Mouse (Mus musculus) macrophage (primary cell): ENCODE results near the gene Lrrc8d. TPM values are rescaled to one million over a fixed set of nuclear protein-coding genes. Genes with fewer than 3 reads are reported as not detected.

Experiments used
- H3K27ac ChIP-seq: fragments of 350-480 bp; formaldehyde crosslinking; 2 replicates; pipeline ENCODE4 v1.9.0; 2021
- H3K36me3 ChIP-seq: fragments of 350-480 bp; formaldehyde crosslinking; 2 replicates; pipeline ENCODE4 v1.9.0; 2021; ENCODE audit errors: inconsistent target
- H3K4me3 ChIP-seq: fragments of 350-480 bp; formaldehyde crosslinking; 2 replicates; pipeline ENCODE4 v1.9.0; 2021; ENCODE audit errors: inconsistent target
- H3K79me2 ChIP-seq: fragments of 350-480 bp; formaldehyde crosslinking; 2 replicates; pipeline ENCODE4 v1.9.0; 2021; ENCODE audit errors: inconsistent target
- WGBS: methylation state at CpG from one replicate; pipeline ENCODE4 v1.1.7; 2026; ENCODE audit warnings: inconsistent platforms; ENCODE audit not compliant: missing documents; 5-methylcytosine and 5-hydroxymethylcytosine counted together
- polyA plus RNA-seq: library from polyadenylated mRNA; stranded (reverse); fragments of 250-400 nt; gene quantifications from 3 replicates; pipeline ENCODE4 v1.2.4, GENCODE M21; 2018; ENCODE audit warnings: inconsistent platforms

Gene Lrrc8d
- polyA plus RNA-seq, 1 experiment from 2014 or later, result 50.7 TPM

DNA sequence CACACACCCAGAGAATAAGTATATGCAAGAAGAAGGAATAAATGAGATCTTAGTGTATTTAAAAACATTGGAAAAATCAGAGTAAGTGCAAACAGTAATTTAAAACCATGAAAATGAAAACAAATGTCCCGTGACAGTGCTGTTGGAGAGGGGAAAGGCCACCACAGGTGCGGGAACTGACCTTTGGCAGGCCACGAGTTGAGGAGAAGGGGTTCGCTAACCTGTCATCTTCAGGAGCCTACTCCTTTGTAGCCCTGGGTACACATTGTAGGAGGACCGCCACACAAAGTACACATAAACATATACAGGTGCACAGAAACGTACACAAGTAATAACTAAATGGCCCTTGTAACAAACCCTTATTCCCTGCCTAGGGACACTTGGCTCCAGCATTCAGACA lies 55.7 kb downstream of the Lrrc8d start:
- H3K79me2 ChIP-seq, result peaks cover 100% of the 10 kb centered on the region
- H3K27ac ChIP-seq, result no peak overlapping the region
- H3K36me3 ChIP-seq, result 0 out of 2 replicates have a peak, but pooled peaks cover 4% of the 10 kb centered on the region
- no peak overlapping the region for H3K4me3 ChIP-seq
- 100% methylated on average over 3 of the region's 6 CpGs for WGBS

DNA sequence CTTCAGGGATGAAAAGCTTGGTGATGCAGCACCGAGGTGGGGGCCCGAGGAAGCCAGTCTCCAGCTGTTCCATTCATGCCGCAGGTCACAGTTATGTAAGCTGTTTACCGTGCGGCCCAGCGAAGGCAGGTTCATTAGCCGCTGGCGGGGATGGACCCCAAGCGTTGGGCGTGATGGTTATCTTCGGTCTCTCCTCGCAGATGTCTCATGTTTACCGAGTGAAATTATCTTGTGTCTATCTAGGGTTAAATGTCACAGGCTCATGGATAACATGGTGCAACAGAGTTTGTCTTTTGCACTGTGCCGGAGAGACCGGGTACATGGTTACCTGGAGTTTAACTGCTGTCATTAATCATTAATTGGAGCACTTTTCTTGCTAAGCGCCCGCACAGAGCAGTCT lies 58.2 kb downstream of the Lrrc8d start:
- WGBS, result 95% methylated on average over 17 of the region's 17 CpGs
- Histone ChIP-seq H3K79me2 (peaks cover 100% of the 10 kb centered on the region), H3K4me3 (no peak overlapping the region), H3K27ac (no peak overlapping the region), H3K36me3 (0 out of 2 replicates have a peak, but pooled peaks cover 4% of the 10 kb centered on the region)

DNA sequence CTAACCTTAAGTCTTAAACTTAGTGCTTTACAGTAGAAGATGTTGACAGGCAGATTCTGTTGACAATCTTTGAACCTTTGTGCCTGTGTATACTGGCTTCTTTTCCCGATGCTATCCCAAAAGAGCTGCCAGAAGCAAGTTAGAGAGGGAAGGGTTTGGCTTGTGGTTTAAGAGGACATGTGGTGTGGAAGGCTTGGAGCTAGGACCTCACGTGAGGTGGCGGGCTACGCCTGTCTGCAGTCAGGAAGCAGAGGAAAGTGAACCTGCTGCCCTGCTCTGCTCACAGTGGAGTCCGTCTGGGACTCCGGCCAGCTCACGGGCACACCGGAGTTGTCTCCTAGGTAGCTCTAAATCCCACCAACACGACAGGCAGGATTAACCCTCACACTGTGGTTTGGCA lies 59.1 kb downstream of the Lrrc8d start:
- Histone ChIP-seq H3K79me2 (peaks cover 100% of the 10 kb centered on the region), H3K36me3 (0 out of 2 replicates have a peak, but pooled peaks cover 4% of the 10 kb centered on the region), H3K27ac (no peak overlapping the region), H3K4me3 (no peak overlapping the region)
- WGBS, result 85% methylated on average over 9 of the region's 9 CpGs

DNA sequence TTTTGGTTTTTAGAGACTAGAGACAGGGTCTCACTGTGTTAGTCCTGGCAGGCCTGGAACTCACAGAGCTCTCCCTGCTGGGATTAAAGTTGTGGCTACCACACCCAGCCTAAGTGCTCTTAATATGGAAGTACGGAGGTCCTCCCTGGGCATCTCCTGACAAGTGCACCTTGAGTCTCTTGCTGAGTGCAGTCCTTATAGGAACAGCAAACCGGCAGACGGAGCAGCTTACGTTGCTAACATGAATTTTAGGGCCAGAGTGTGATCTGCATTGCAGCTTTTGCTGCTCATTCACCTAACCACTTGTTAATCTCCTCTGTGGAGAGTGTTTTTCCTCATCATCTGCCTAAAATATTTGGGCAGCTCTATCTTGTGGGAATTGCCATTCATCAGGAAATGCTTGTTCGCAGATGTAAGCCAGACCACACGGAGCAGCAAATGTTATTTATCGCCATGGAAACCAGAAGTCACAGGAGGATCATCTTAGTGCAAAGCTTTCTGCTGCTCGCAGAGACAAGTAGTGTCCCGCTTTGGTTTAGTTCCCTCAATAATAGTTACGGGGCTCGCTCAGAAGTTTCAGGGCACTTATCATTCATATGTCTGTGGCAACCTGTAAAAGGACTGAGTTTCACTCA lies 62.2 kb downstream of the Lrrc8d start:
- no peak overlapping the region for H3K27ac ChIP-seq
- peaks cover 7% of the 10 kb centered on the region; the same call in 1 of the 2 replicates for H3K36me3 ChIP-seq
- no peak overlapping the region for H3K4me3 ChIP-seq
- peaks cover 100% of the 10 kb centered on the region for H3K79me2 ChIP-seq
- 92% methylated on average over 11 of the region's 11 CpGs for WGBS

DNA sequence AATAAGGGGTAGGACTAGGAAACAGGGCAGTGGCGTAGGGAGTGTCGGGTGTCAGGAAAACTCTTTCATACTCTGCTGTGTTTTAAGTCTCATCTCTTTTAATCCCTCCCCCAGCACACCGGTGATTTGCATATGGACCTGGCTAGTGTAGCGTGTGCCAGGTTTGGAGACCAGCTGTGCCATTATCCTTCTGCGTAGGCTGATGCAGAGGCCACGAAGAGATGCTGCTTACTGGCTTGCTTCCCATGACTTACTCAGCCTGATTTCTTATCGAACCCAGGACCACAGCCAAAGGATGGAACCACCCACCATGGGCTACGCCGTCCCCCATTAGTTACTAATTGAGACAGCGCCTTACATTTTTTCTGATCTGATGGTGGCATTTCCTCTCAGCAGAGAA lies 64.6 kb downstream of the Lrrc8d start:
- H3K27ac ChIP-seq, result no peak overlapping the region
- WGBS, result 95% methylated on average over 10 of the region's 10 CpGs
- H3K36me3 ChIP-seq, result peaks cover 7% of the 10 kb centered on the region; the same call in 1 of the 2 replicates
- no peak overlapping the region for H3K4me3 ChIP-seq
- H3K79me2 ChIP-seq, result peaks cover 100% of the 10 kb centered on the region

DNA sequence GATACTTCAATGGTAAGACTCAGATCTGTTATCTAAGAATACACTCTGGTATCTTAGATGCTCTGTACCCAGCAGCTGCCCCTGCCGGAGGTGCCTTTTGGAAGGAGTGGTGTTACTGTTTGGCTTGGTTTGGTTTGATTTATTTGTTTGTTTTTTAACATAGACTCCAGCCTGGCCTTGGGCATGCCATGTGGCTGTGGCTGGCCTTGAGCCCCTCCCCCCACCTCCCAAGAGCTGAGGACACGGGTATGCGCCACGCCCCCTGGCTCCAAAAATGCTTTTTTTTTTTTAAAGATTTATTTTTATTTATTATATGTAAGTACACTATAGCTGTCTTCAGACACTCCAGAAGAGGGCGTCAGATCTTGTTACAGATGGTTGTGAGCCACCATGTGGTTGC lies 65.6 kb downstream of the Lrrc8d start:
- WGBS, result 100% methylated on average over 1 of the region's 5 CpGs
- H3K79me2 ChIP-seq, result peaks cover 100% of the 10 kb centered on the region
- H3K27ac ChIP-seq, result no peak overlapping the region
- peaks cover 7% of the 10 kb centered on the region; the same call in 1 of the 2 replicates for H3K36me3 ChIP-seq
- H3K4me3 ChIP-seq, result no peak overlapping the region

DNA sequence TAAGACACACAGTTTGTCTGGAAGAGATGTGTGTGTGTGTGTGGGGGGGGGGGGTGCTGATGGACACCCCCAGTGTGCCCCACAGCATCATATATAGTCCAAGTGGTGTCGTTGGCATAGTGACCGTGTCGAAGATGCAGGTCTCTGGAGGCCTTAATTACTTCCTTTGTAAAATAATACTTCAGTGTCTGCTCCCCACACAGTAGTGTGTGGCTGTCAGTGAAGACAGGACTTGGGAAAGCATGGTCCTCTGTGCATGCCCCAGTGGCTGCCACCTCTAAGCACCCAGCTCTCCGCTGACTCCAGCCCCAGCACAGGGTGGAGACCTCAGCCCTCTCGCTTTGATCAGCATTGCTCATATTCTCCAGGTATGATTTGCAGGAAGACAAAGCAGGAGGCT lies 76.6 kb downstream of the Lrrc8d start:
- 100% methylated on average over 5 of the region's 5 CpGs for WGBS
- peaks cover 96% of the 10 kb centered on the region for H3K79me2 ChIP-seq
- no peak overlapping the region for H3K27ac ChIP-seq
- H3K4me3 ChIP-seq, result no peak overlapping the region
- H3K36me3 ChIP-seq, result no peaks in the 10 kb centered on the region

DNA sequence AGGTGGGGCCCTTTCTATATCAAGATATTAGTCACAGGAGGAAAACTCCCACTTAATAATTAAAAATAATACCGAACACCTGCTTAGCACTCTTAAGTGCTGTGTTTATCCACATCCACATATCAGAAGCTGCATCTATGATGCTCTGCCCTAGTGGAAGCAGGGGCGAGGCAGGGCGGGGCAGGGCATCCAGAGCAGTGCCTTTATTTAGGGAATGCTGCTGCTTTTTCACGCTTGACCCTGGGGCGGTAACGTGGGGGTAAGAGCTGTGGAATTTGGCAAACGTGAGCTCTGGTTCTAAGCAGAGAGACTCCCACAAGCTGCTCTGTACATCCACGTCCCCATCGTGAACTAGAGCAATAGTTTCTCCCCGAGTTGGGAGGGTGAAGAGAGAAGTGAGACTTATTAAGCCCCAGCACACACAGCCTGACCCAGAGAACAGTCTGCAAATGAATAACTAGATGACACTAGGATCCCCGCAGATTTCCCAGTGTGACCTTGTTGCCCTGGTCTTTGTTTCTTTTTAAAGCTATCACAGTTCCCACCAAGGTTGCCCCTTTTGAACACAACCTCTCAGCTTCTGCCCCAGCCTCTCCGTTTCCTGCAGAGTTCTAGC lies 77.3 kb downstream of the Lrrc8d start:
- H3K79me2 ChIP-seq, result peaks cover 96% of the 10 kb centered on the region
- no peaks in the 10 kb centered on the region for H3K36me3 ChIP-seq
- H3K4me3 ChIP-seq, result no peak overlapping the region
- 90% methylated on average over 12 of the region's 12 CpGs for WGBS
- no peak overlapping the region for H3K27ac ChIP-seq

DNA sequence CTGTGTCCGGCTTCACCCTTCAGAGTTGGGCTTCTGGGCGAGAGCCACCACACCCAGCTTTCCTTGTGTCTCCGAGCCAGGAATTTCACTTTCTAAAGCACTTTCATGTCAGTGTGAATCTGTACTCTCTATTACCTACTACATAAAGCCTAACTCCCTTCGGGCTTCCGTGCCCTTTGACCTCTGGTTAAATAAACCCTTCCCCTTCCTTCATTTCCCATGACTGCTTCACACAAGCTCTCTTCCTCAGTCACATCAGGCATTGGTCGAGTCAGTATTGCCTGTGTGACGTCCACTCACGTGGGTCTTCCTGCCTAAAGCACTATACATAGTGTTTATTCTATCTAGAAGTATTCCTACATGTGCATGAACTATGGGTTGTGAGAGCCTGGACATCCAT lies 77.9 kb downstream of the Lrrc8d start:
- 92% methylated on average over 8 of the region's 8 CpGs for WGBS
- Histone ChIP-seq H3K79me2 (peaks cover 96% of the 10 kb centered on the region), H3K36me3 (no peaks in the 10 kb centered on the region), H3K27ac (no peak overlapping the region), H3K4me3 (no peak overlapping the region)

DNA sequence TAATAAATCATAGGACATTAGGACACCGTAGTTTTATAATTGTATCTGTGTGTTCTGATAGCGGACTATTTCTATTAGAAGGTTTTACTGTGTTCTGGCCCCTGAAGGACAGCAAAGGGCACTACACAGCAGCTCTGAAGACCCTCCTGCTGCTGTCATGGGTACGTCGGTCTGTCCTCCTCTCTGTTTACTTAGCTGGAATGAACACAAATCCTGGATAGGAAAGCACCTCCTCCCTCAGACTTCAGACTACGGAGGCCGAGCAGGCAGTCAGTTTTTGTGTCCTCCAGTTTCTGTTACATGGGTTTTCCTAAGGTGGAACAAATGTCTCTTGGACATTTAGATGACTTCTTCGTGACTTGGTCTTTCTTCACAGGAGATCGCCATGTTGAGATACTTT lies 78.4 kb downstream of the Lrrc8d start:
- 97% methylated on average over 7 of the region's 8 CpGs for WGBS
- Histone ChIP-seq H3K4me3 (no peak overlapping the region), H3K79me2 (peaks cover 96% of the 10 kb centered on the region), H3K36me3 (no peaks in the 10 kb centered on the region), H3K27ac (no peak overlapping the region)

DNA sequence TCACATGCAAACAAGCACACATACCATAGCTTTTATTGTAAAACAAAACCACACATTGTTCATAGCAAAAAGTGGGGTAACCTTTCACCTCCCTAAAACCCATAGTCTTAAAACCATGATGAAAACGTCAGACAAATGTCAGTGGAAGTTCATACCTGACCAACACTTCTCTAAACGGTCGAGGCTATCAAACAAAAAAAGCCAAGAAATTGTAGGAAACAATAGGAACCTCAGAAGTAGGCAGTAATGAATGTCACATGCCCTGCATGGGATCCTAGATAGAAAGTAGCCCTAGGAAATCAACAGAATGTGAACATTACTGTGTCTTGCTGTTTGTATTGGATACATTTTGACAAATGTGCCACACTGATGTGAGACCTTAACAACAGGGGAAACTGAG lies 79.0 kb downstream of the Lrrc8d start:
- H3K4me3 ChIP-seq, result no peak overlapping the region
- no peak overlapping the region for H3K27ac ChIP-seq
- peaks cover 96% of the 10 kb centered on the region for H3K79me2 ChIP-seq
- H3K36me3 ChIP-seq, result no peaks in the 10 kb centered on the region
- 39% methylated on average over 3 of the region's 3 CpGs for WGBS

DNA sequence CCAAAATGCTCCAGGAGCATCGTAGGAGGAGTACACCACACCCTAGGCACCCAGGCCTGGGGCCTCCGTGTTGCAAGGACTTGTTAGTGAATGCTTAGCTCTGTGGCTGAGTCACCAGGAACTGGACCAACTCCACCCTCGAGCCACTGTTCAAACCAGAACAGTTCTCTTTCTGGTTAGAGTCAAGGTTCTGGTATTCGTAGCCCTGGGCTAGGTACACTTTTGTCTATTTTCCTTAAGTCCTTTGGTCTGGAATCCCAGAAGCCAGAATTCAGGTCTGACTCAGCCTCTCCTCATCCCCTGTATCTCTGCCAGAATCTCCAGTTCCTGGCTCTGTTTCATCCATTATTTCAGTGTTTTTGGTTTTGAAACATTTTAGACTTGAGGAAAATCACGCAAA lies 79.6 kb downstream of the Lrrc8d start:
- Histone ChIP-seq H3K79me2 (peaks cover 96% of the 10 kb centered on the region), H3K27ac (no peak overlapping the region), H3K36me3 (no peaks in the 10 kb centered on the region), H3K4me3 (no peak overlapping the region)
- WGBS, result 62% methylated on average over 5 of the region's 5 CpGs

DNA sequence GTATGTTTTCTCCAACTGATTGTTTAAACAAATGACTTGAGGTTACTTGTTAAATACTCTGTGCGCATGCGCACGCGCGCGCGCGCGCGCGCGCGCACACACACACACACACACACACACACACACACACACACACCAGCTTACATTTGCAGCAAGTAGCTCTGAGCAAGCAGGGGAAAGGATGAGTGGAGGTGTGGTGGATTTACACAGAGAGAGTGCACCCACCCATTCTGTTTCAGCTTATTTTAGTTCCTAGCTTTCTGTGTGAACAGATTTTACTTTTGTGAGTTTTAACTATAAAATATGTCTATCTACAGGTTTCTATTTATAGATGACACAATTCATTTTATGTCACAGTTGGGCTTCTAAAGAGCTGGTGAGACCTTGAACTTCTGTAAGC lies 84.1 kb downstream of the Lrrc8d start:
- no peak overlapping the region for H3K4me3 ChIP-seq
- H3K36me3 ChIP-seq, result no peaks in the 10 kb centered on the region
- H3K27ac ChIP-seq, result no peak overlapping the region
- WGBS, result 98% methylated on average over 13 of the region's 13 CpGs
- peaks cover 98% of the 10 kb centered on the region for H3K79me2 ChIP-seq

DNA sequence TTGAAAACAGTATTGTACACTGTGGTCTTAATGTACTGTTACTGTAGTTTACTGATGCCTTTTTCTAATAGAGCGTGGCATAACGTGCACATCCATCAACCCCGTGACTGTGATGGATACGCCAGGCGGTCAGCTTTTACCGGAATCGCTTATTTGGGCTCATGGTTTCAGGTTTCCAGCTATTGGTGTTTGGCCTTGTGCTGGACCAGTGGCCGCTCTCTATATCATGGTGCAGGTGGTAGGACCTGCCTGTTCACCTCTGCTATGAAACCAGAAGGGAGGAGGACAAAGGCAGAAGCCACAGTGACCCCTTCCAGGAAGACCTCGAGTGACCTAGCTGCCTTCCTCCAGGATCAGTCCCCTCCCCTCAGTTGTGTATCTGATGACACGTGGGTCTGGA lies 85.0 kb downstream of the Lrrc8d start:
- H3K4me3 ChIP-seq, result no peak overlapping the region
- peaks cover 98% of the 10 kb centered on the region for H3K79me2 ChIP-seq
- WGBS, result 89% methylated on average over 10 of the region's 10 CpGs
- H3K36me3 ChIP-seq, result no peaks in the 10 kb centered on the region
- H3K27ac ChIP-seq, result no peak overlapping the region

DNA sequence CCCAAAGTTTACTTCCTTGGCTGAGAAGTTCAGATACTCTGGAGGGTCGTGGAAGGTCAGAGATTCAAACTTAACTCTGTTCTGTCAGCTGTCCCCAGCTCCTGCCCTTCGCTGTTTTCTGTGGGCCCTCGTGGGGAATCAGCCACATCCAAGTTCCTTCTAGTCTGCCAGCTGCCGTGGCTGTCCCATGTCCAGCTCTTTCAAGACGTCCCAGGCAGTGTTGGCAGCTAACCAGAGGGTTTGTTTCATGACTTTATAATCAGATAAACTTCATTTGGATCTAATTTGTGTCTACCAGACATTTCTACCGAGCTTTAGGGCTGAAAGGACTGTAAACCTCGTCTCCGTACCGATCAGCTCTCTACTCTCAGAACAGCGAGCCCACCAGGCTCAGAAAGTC lies 87.8 kb downstream of the Lrrc8d start:
- no peak overlapping the region for H3K27ac ChIP-seq
- 82% methylated on average over 10 of the region's 10 CpGs for WGBS
- no peak overlapping the region for H3K4me3 ChIP-seq
- no peaks in the 10 kb centered on the region for H3K36me3 ChIP-seq
- H3K79me2 ChIP-seq, result peaks cover 100% of the 10 kb centered on the region
